Mouse (Mus musculus) T-helper 1 cell (primary cell): ENCODE data around the gene Gm49391.
"Not testable (repeated sequence)": the region's sequence is repeated elsewhere in the genome, so short reads cannot be mapped to it uniquely, and the experiment has no call there.

Experiments
- in situ Hi-C: fragments of 300-600 bp; cut with MboI, MseI; formaldehyde crosslinking; loops from one replicate; pipeline ENCODE4 v1.15.1; 2025; ENCODE audit warnings: high pct_unique_total_duplicates

The Gm49391 gene

DNA sequence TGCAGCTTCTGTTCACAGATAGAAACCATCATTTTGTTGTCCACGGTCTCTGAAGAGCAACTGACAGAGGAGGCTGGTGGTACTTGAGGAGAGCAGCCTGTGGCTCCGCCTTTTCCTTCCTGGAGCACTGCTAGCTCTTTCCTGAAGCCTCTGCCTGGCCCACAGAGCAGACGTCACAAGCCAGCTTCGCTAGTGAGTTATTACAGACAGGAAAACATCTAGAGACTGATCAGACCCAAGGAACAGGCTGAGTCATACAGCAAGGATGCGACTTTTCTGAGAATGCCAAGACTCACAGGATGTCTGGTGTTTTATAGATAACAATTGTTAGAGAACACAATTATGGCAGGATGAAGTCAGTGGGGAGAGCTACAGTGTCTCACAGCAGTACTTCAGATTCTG is at the start of gene Gm49391, which contains the start of gene Ctla2a:
Gm49391 (minus strand) TSS at position 72 of the 402 bp plus-strand sequence.
Ctla2a (minus strand) TSS at position 126 of the 402 bp plus-strand sequence.
- in situ Hi-C loops: no loop called here

DNA sequence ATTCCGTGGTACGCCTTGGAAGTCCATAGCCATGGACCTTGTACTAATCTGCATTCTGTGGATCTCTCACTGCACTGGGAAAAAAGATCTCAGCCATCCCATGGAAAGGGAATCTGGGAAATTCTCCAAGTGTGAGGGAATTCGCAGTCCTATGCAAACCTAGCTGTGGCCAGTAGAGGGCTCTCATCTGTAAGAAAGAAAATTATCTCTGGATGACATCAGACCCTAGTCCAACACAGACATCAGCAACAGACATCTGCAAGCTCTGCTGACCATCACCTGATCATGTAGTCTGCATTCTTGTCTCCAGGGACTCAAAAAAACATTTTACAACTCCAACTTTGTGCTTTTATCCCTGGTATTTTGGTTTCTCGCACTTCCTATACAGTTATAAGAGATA is 35.9 kb upstream of the Gm49391 start:
- in situ Hi-C loops: not testable (repeated sequence)

DNA sequence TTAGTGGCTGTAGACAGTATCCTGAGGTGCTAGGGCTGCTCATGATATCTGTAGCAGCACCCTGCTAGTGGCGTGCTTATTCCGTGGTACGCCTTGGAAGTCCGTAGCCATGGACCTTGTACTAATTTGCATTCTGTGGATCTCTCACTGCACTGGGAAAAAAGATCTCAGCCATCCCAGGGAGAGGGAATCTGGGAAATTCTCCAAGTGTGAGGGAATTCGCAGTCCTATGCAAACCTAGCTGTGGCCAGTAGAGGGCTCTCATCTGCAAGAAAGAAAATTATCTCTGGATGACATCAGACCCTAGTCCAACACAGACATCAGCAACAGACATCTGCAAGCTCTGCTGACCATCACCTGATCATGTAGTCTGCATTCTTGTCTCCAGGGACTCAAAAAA is 27.6 kb upstream of the Gm49391 start:
- in situ Hi-C loops: not testable (repeated sequence)

DNA sequence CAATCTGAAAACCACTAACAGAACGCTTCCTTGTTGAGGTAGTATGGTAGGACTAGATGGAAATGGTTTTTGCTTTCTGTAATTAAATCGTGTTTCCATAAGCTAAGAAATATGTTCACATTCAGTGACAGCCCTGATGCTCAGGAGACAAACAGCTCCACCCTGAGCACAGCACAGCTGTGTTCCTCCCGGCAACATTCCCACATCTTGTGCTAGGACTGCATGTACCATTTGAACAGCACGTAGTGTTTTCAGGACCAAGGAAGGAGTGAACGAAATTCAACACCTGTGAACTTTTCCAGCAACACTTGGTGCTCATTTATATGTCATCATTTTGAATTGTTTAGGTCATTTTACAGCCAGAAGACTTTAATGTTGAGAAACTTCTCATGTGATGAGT is 25.3 kb upstream of the Gm49391 start:
- in situ Hi-C loops: no loop called here

DNA sequence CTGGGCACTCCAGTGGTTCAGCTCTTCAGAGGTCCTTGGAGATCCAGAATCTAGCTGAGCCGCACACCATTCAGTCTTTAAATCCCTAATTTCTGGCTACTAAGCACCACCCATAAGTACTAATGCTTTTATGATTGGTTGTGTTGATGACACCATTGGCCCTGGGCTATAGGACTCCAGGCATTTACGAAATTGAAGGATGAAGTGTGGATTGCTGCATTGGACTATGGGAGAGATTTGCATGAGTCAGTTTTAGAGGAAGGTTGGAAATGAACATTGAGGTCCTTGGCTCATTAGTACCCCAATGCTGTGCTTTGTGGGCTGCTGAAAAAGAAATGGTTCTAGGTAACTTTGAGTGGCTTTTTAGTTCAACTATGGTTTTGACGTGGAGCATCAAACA is 5.5 kb upstream of the Gm49391 start, which contains the start of gene Tpbpa:
Tpbpa (minus strand) TSS at position 101 of the 400 bp plus-strand sequence.
- in situ Hi-C loops: not testable (repeated sequence)

DNA sequence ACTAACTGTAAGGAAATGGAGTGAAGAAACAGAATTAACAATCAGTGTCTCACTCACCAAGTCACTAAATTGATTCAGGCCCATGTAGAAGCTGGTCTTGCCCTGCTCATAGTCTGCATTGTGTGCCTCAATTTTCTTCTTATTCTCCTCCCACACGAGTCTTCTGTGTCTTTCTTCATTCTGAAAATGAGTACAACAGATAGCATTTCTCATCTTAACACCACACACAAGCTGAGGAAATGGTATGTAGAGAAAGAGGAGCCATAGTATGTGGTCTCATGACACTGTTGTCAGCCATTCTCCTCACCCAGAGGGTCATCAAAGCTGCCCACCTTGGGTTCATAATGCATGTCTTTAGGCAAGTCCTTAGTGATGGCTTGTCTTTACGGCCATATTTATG is 881 bp downstream of the Gm49391 start, which contains the start of gene Gm49393:
Gm49393 (minus strand) TSS at position 101 of the 400 bp plus-strand sequence.
- in situ Hi-C loops: not testable (repeated sequence)

DNA sequence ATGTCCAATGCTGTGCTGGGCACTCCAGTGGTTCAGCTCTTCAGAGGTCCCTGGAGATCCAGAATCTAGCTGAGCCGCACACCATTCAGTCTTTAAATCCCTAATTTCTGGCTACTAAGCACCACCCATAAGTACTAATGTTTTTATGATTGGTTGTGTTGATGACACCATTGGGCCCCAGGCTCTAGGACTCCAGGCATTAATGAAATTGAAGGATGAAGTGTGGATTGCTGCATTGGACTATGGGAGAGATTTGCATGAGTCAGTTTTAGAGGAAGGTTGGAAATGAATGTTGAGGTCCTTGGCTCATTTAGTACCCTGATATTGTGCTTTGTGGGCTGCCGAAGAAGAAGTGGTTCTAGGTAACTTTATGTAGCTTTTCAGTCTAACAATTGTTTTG is 31.6 kb downstream of the Gm49391 start, which contains the start of gene Tpbpb:
Tpbpb (minus strand) TSS at position 101 of the 400 bp plus-strand sequence.
- in situ Hi-C loops: not testable (repeated sequence)

DNA sequence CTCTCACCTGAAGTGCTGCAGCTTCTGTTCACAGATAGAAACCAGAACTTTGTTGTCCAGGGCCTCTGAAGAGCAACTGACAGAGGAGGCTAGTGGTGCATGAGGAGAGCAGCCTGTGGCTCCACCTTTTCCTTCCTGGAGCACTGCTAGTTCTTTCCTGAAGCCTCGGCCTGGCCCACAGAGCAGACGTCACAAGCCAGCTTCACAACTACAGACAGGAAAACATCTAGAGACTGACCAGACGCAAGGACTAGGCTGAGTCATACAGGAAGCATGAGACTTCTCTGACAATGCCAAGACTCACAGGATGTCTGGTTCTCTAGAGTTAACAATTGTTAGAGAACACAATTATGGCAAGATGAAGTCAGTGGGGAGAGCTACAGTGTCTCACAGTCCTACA is 39.0 kb downstream of the Gm49391 start, which contains the start of gene Ctla2b:
Ctla2b (minus strand) TSS at position 120 of the 400 bp plus-strand sequence.
- in situ Hi-C loops: no loop called here

DNA sequence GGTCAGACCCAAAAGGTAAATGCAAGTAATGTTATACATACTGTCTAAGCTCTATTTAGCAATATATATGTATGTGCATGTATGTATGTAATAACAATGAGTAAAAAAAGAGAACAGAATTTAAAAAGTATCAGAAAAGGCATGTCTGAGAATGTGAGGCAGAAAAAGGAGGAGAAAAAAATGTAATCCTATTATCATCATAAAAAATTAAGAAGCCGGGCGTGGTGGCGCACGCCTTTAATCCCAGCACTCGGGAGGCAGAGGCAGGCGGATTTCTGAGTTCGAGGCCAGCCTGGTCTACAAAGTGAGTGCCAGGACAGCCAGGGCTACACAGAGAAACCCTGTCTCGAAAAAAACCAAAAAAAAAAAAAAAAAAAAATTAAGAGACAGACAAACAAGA is 39.6 kb downstream of the Gm49391 start, which contains the start of gene Gm49392:
Gm49392 (minus strand) TSS at position 101 of the 400 bp plus-strand sequence.
- in situ Hi-C loops: not testable (repeated sequence)

DNA sequence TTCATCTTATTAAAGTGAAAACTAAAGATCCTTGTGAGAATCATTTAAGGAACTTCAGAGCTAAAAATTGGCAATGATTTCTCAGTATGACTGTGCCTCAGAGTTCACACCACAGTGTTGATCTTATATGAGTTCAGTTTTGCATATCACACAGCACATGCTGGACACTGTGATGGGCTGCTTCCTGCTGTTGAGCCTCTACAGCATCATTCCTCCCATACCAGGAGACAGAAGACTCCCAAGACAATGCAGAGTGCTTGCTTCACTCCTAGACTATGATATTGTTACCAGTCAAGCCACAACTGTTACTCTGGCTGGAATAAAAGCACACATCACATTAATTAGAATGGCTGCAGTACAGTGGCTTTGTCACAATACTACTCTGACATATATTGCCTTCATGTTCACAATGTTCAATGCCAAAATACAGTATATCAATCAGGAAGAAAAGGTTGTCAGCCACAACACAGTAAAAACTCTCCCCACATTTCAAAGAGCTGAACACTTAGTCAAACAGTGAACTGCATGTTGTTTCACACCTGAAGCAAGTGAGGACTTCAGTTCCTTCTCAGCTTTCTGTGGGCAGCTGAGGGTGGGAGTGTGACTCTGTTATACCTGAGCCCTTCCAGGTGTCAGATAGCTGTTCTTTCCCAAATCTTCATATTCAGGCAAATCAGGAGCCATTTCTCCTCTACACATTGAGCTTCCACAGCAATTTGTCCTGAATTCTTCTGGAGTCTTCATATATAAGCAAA is 40.8 kb downstream of the Gm49391 start:
- in situ Hi-C loops: no loop called here

DNA sequence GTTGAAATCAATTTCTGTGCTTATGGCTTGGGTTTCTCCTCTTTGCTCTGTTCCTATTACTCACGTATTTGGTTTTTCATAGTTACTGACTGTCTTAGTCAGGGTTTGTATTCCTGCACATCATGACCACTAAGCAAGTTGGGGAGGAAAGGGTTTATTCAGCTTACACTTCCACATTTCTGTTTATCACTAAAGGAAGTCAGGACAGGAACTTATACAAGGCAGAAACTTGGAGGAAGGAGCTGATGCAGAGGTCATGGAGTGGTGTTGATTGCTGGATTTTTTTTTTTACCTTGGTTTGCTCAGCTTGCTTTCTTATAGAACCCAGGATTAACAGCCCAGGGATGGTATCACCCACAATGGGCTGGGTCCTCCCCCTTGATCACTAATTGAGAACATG is 44.1 kb downstream of the Gm49391 start:
- in situ Hi-C loops: no loop called here

DNA sequence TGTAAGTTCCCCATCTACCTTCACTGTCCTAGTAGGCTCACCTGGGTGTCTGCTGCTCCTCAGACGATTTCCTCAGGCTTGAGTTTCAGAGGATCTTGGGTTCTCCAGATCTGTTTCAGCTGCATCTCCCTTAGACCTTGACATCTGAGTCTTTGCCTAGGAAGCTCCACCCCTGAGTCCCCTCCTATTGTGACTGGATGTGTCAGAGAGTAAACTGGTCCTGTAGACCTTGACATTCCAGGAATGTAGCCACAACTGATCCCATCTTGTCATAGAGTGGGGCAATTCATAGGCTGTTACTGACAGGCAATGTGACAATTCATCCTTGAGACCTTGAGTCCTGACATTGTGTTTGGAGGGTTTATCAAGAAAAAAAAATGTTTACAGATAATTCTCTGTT is 72.1 kb downstream of the Gm49391 start, which contains the start of gene 4930486L24Rik:
4930486L24Rik (minus strand) TSS at position 195 of the 400 bp plus-strand sequence.
- in situ Hi-C loops: no loop called here

DNA sequence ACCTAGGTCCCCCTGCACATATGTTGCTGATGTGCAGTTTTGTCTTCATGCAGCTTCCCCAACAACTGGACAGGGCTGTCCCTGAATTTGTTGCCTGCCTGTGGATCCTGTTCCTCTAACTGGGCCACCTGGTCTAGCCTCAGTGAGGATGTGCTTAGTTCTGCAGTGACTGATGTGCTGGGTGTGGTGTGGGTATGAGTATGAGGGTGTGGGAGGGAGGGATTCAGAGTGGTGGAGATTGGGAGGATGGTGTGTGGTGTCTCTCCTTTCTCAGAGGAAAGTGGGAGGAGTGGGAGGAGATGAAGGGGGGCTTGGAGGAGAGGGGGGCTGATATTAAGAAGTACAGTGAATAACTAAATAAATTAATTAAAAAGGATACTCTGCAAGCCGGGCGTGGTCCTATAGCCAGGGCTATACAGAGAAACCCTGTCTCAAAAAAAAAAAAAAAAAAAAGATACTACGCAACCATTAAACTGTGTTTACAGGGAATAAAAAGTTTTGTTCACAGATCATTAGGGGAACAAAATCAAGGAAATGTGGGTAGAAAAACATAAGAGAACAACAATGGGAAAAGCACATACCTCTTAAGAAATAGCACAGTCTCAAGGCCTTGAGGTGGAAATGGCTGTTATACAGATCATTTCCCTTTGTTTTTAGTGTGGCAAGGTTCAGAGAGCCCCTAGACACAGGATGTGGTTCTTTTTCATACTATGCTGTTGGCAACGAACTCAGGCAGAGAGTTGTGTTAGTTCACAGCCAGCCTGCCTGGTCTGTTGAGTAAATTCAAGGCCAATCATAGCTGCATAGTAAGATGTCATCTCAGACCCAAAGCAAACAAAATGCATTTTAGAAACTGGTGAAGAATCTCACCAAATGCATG is 87.9 kb downstream of the Gm49391 start:
- in situ Hi-C loops: no loop called here
